Mouse (Mus musculus) cerebellum, adult 18-20 months (tissue): Measurements from ENCODE around the gene Cfap43.

Experiments
- DNase-seq, 2 experiments: peaks; one replicate each; pipeline ENCODE4 v3.0.0; 2021

The Cfap43 gene

DNA sequence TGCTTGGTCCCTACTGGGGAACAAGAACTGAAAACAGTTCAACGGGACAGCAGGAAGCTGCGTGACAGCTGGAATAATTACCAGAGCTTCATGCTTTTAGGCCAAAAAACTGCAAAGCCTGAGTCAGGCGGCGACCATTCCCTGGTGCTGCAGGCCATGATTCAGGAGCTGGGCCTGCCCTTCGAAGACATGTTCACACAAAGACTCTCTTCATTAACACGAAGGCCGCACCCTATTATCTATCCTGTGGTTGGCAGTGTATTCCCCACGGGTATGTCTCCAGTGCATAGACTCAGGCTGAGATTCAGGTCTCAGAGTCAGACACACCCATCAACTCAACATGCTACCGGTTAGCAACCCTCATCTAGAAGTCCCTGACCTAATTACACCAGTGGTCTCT is 220.8 kb downstream of the Cfap43 start:
- DNase-seq: no peak

DNA sequence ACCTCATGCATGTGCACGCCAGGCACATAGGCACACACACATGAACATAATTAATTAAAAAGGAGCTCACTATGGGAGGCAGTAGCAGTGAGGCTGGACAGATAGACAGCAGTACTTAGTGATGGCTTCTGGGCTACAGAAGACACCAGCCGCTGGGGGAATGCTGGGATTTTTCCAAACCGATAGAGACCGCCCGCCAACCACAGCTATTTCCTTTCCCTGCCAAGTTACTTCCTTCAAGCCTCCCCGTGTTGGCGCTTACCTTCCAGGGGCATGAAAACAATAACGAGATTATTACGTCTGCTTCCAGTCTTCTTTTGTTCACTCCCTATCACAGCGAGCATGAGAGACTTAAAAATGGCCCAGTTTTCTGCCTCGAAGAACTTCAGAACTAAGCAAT is 222.0 kb downstream of the Cfap43 start:
- DNase-seq: no peak

DNA sequence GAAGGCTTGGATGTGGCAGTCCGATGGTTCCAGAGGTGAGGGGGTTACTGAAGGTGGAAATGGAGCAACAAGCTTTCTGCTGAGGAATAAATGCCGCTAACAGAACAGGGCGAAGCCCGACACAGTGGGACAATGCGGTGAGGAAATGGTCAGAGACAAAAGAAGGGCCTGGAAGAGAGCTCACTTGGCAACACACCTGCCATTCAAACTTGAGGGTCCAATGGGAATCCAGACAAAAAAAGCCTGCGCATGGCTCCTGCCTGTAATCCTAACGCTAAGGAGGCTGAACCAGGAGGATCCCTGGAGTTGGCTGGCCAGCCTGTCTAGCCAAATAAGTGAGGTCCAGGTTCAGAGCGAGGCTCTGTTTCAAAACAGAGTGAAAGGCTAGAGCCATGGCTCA is 222.7 kb downstream of the Cfap43 start:
- DNase-seq: no peak

- DNase-seq: no peak
Observed at GRCm38 (mm10) chr19:47695725-47696124, 223.4 kb downstream of the Cfap43 start.

- no peak for DNase-seq
Observed at GRCm38 (mm10) chr19:47691994-47692393, 227.1 kb downstream of the Cfap43 start, which contains the start of gene Col17a1. Gene Col17a1, minus strand, starts transcription at chr19:47692094.

GRCm38 (mm10) chr19:47689592-47689991 is 229.5 kb downstream of the Cfap43 start:
- DNase-seq: no peak
